Mouse (Mus musculus) midbrain, embryonic 14.5 days (tissue): ENCODE results near the gene Grin2d. TPM values are rescaled to one million over a fixed set of nuclear protein-coding genes. Genes with fewer than 3 reads are reported as not detected.

Experiments
- ATAC-seq: fragments of 200-750 bp; cut with Nextera tagmentation; 2 replicates; pipeline ENCODE4 v1.8.0; 2017; ENCODE audit warnings: moderate number of reproducible peaks, moderate library complexity; ENCODE audit not compliant: low FRiP score, low TSS enrichment
- DNase-seq: peaks from one replicate; pipeline ENCODE4 v3.0.0-alpha.2; 2015
- H3K27ac ChIP-seq: fragments of 300-500 bp; sonication (generic); replicated peaks from 2 replicates; pipeline ENCODE4 v1.5.1; 2014; ENCODE audit warnings: mild to moderate bottlenecking, low read depth, low read length, moderate library complexity
- H3K27me3 ChIP-seq: fragments of 300-500 bp; sonication (generic); 2 replicates; pipeline ENCODE4 v1.6.1; 2014; ENCODE audit warnings: low read length, control low read depth, mixed read lengths; ENCODE audit not compliant: control insufficient read depth, insufficient read depth
- H3K36me3 ChIP-seq: fragments of 300-500 bp; sonication (generic); 2 replicates; pipeline ENCODE4 v1.6.1; 2014; ENCODE audit warnings: low read length, control low read depth; ENCODE audit not compliant: control insufficient read depth, insufficient read depth
- H3K4me1 ChIP-seq: fragments of 300-500 bp; sonication (generic); 2 replicates; pipeline ENCODE4 v1.6.1; 2014; ENCODE audit warnings: mild to moderate bottlenecking, antibody characterized with exemption, low read length, control low read depth; ENCODE audit not compliant: control insufficient read depth, insufficient read depth
- H3K4me2 ChIP-seq: fragments of 300-500 bp; sonication (generic); 2 replicates; pipeline ENCODE4 v1.6.1; 2014; ENCODE audit warnings: mild to moderate bottlenecking, low read length, moderate library complexity
- H3K4me3 ChIP-seq: fragments of 300-500 bp; sonication (generic); replicated peaks from 2 replicates; pipeline ENCODE4 v1.5.1; 2014; ENCODE audit warnings: low read depth, low read length
- H3K9ac ChIP-seq: fragments of 300-500 bp; sonication (generic); replicated peaks from 2 replicates; pipeline ENCODE4 v1.6.1; 2014; ENCODE audit warnings: mild to moderate bottlenecking, low read length, moderate library complexity
- H3K9me3 ChIP-seq: fragments of 300-500 bp; sonication (generic); 2 replicates; pipeline ENCODE4 v1.6.1; 2016; ENCODE audit warnings: low read length, control low read depth, mixed read lengths; ENCODE audit not compliant: control insufficient read depth
- WGBS: fragments of 180-500 bp; shearing (Covaris S2); extraction: QIAGEN DNeasy Blood & Tissue Kit; methylation state at CpG from one replicate; pipeline ENCODE4 v1.1.7; 2014; 5-methylcytosine and 5-hydroxymethylcytosine counted together
- polyA plus RNA-seq: library from polyadenylated mRNA; unstranded; fragments of >200 nt; fragmentation: Nextera tagmentation; extraction: Ambion mirVana; gene quantifications from 2 replicates; pipeline ENCODE4 v1.2.1, GENCODE M21; 2014

Grin2d gene
- polyA plus RNA-seq, 1 experiment from 2014 or later = 2.3 TPM

DNA sequence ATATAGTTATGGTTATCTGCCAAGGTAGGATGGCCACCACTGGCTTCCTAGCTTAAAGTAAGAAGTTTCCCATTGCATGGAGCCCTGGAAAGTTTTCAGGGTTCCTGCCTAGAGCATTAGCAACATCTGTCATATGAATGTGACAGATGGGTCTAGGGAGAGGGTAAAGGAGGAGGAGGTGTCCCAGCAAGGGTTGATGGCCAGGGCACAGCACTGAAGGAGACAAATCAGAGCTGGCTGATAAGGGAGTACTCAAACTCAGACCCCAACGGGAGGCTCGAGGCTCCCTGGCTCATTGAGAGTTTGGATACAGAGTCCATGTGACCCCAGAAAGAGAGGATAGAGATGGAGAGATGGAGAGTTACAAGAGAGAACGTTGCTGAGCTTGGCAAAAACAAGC, 27.5 kb downstream of the Grin2d start:
- Histone ChIP-seq H3K4me3 (no peak overlapping the region), H3K9ac (no peak overlapping the region), H3K27ac (no peak overlapping the region), H3K9me3 (no peaks in the 10 kb centered on the region), H3K27me3 (no peaks in the 10 kb centered on the region), H3K4me1 (no peaks in the 10 kb centered on the region), H3K4me2 (no peak overlapping the region), H3K36me3 (no peaks in the 10 kb centered on the region)
- no peak for ATAC-seq
- WGBS = 80% methylated on average over 3 of the region's 3 CpGs
- no peak for DNase-seq

DNA sequence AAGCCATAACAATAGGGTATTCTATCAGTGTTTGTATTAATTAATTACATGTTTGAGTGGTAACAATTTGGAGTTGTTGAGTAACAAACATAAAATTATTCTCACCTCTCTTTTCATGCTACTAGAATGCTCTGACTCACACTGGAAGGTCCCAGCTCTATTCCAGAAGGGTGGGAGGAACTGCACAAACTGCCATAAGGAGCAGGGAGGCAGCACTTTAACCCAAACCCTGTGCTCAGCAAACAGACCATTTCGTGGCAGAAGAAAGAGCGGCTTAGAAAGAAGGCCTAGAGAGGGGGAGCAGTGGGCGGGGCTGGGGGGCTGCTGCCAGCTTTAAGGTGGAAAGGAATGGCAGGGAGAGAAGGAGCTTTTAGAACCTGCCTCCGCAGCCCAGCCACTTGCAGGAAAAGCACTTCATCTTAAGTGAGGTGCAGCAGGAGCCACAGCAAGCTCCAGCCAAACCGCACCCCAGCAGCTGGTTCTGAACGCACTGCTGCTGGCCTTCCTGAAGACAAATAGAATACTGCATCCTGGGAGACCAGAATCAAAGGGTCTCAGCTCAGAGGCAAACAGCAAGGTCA, 29.6 kb downstream of the Grin2d start:
- H3K9ac ChIP-seq = no peak overlapping the region

DNA sequence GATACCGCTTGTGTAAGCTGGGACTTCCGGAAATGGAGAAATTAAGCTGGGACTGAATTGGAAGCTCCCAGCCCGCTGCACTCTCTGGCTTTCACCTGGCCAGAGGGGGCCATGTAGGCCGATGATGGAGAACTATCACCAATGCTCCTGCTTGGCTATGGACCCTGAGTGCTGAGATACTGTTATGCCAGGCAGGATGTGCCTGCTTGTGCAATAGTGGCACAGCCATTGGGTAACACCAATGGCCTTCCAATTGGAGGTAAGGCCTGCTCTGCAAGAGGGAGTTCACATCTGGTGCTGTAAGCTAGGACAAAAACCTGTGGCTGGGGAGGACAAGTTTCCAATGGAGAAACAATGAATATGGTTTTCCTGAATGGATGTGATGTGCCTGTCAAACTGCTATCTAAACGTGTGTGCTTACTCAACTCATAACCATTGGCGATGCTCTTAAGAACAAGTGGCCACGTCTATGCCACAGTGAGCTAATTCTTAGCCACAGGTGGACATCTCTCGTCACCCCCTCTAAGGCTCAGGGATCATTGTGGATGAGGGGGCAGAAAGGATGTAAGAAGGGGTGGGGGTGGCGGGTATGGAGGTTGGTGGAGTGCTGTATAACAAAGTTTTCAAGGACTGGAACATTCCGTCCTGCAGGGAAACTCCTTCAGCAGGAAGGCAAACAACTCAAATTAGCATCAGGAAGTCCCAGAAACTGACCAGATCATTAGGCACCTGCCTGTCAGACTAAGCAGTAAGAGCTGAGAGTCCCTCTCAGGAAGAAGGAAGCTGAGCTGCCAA, 35.0 kb downstream of the Grin2d start:
- H3K4me3 ChIP-seq = no peak overlapping the region
- no peaks in the 10 kb centered on the region for H3K27me3 ChIP-seq
- 89% methylated on average over 10 of the region's 10 CpGs for WGBS

More for the DNA sequence above, 29.6 kb downstream of the Grin2d start:
- no peak overlapping the region for H3K4me3 ChIP-seq
- H3K27me3 ChIP-seq = no peaks in the 10 kb centered on the region
- no peak for ATAC-seq
- H3K36me3 ChIP-seq = no peaks in the 10 kb centered on the region
- 1% methylated on average over 6 of the region's 6 CpGs for WGBS
- H3K4me2 ChIP-seq = no peak overlapping the region
- H3K27ac ChIP-seq = no peak overlapping the region
- H3K4me1 ChIP-seq = no peaks in the 10 kb centered on the region
- no peaks in the 10 kb centered on the region for H3K9me3 ChIP-seq
- DNase-seq = no peak

GRCm38 (mm10) chr7:45833924-45834323, 44.3 kb downstream of the Grin2d start:
- peaks cover 46% of the 10 kb centered on the region for H3K27me3 ChIP-seq
- 3% methylated on average over 26 of the region's 31 CpGs for WGBS
- H3K27ac ChIP-seq = no peak overlapping the region
- peak overlapping the region; percentile 23; the same call in 1 of the 2 replicates for H3K9ac ChIP-seq
- H3K9me3 ChIP-seq = no peaks in the 10 kb centered on the region
- H3K36me3 ChIP-seq = 0 out of 2 replicates have a peak, but pooled peaks cover 1% of the 10 kb centered on the region
- peak overlapping the region; percentile 27 for H3K4me3 ChIP-seq
- no peak for DNase-seq
- peaks cover 11% of the 10 kb centered on the region for H3K4me1 ChIP-seq
- peak overlapping the region; percentile 42 for H3K4me2 ChIP-seq
- no peak for ATAC-seq

More for the DNA sequence above, 35.0 kb downstream of the Grin2d start:
- DNase-seq (no peak), ATAC-seq (no peak)
- Histone ChIP-seq H3K4me2 (no peak overlapping the region), H3K27ac (no peak overlapping the region), H3K9me3 (no peaks in the 10 kb centered on the region), H3K9ac (no peak overlapping the region), H3K4me1 (no peaks in the 10 kb centered on the region), H3K36me3 (no peaks in the 10 kb centered on the region)

DNA sequence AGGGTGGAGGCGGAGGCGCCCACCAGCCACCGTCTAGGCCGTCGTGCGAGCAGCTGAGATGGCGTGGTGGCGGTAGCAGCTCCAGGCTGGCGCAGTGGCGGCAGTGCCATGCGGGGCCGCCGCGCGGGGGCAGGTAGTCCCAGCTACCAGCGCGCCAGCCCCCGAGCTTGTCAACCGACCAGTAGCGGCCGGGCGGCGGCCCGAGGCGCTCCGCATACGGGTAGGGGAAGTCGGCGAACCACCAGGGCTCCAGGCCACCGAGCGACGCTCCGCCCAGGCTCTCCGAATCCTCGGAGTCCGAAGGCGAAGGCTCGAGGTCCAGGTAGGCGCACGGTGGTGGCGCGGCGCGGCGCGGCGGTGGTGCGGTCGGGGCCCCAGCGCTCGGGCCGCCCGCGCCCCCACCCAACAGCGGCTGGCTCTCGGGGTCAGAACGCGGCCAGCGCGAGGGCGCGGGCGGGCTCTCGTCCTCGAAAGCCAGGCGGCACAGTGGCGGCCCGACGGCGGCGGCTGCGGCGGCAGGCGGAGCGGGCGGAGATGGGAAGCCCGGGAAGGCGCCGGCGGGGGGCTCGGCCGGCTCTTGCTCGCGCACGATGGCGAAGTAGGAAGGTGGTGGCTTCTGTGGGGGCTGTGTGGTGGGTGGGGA, 44.9 kb downstream of the Grin2d start:
- whole genome bisulfite sequencing = 1% methylated on average over 79 of the region's 86 CpGs
- no peak overlapping the region for H3K27ac ChIP-seq
- no peaks in the 10 kb centered on the region for H3K9me3 ChIP-seq
- no peak for ATAC-seq
- H3K4me1 ChIP-seq = peaks cover 11% of the 10 kb centered on the region
- H3K27me3 ChIP-seq = peaks cover 46% of the 10 kb centered on the region
- peak overlapping the region; percentile 27 for H3K4me3 ChIP-seq
- peak overlapping the region; percentile 23; the same call in 1 of the 2 replicates for H3K9ac ChIP-seq
- DNase-seq = peak; percentile 33
- peak overlapping the region; percentile 42 for H3K4me2 ChIP-seq
- peaks cover 8% of the 10 kb centered on the region; the same call in 1 of the 2 replicates for H3K36me3 ChIP-seq

- 10% methylated on average over 29 of the region's 30 CpGs for WGBS
- peaks cover 46% of the 10 kb centered on the region for H3K27me3 ChIP-seq
Measured at GRCm38 (mm10) chr7:45832428-45832827, 45.8 kb downstream of the Grin2d start.

DNA sequence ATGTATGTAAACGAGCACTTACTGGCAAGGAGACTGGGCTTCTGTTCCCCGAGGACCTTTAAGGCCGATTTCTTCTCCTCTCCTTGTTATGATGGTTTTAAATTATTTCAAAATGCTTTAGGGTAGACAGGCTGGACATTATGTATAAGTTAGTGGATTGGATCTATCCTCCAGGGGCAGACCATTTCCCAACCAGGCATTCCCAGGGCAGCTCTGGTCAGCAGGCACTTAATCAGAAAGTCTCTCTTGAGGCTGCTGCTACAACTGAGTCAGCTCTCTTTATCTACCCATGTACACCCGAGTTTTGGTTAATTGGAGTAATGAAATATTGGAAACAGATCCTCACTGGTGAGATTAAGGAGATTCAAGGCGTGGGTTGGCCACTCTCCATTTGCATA, 47.1 kb downstream of the Grin2d start:
- H3K36me3 ChIP-seq = peaks cover 29% of the 10 kb centered on the region
- peak overlapping the region; percentile 71 for H3K27ac ChIP-seq
- peak overlapping the region; percentile 76 for H3K4me2 ChIP-seq
- ATAC-seq (peak; percentile 41), DNase-seq (no peak)
- WGBS = 14% methylated on average over 5 of the region's 5 CpGs
- H3K27me3 ChIP-seq = peaks cover 46% of the 10 kb centered on the region
- H3K9me3 ChIP-seq = no peaks in the 10 kb centered on the region
- H3K4me3 ChIP-seq = peak overlapping the region; percentile 59
- H3K4me1 ChIP-seq = peaks cover 11% of the 10 kb centered on the region
- no peak overlapping the region for H3K9ac ChIP-seq

More at GRCm38 (mm10) chr7:45832428-45832827, 45.8 kb downstream of the Grin2d start:
- Histone ChIP-seq H3K4me1 (peaks cover 11% of the 10 kb centered on the region), H3K9ac (0 out of 2 replicates have a peak overlapping the region, but pooled peaks have one; percentile 23), H3K4me3 (peak overlapping the region; percentile 27; the same call in 1 of the 2 replicates), H3K27ac (no peak overlapping the region), H3K4me2 (peak overlapping the region; percentile 42), H3K9me3 (no peaks in the 10 kb centered on the region), H3K36me3 (peaks cover 16% of the 10 kb centered on the region)
- ATAC-seq = no peak
- no peak for DNase-seq

- H3K27ac ChIP-seq = peak within 1 kb of the TSS; percentile 71
- H3K9me3 ChIP-seq = no peaks in the 10 kb centered on the region
- peak within 1 kb of the TSS; percentile 76 for H3K4me2 ChIP-seq
- WGBS = under 1% methylated on average over 35 of the region's 35 CpGs
- peaks cover 35% of the 10 kb centered on the region for H3K36me3 ChIP-seq
- DNase-seq = peak; percentile 96
- H3K4me1 ChIP-seq = peaks cover 11% of the 10 kb centered on the region
- H3K27me3 ChIP-seq = peaks cover 40% of the 10 kb centered on the region
- peak within 1 kb of the TSS; percentile 51 for H3K9ac ChIP-seq
- ATAC-seq = peak; percentile 89
- H3K4me3 ChIP-seq = peak within 1 kb of the TSS; percentile 59
Measured at GRCm38 (mm10) chr7:45830427-45831127, 47.6 kb downstream of the Grin2d start, which contains the start of gene Grwd1. Gene Grwd1 (minus strand): TSS chr7:45830944.
